Mouse (Mus musculus): Measurements from ENCODE around the gene Vsig2. TPM values are rescaled to one million over a fixed set of nuclear protein-coding genes. Genes with fewer than 3 reads are reported as not detected.

The Vsig2 gene
- polyA plus RNA-seq, 1 experiment: not detected

DNA sequence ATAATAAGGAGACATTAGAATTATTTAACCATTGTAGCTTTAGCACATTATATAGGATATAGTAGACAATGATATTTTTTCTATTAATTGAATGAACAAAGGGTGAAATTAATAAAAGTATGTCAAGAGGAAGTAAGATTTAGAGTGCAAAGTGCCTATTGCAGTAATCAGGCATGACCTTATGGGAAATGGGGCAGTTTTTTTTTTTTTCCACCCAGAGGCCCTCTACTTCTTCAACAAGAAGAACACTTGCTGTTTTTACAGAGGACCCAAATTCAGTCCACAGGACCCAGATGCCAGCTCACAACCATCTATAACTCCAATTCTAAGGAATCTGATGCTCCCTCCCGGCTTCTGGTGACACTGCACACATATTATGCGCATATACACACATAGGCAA, 21.6 kb downstream of the Vsig2 start:
- no peaks in the 10 kb centered on the region for H3K4me1 ChIP-seq (ENCODE audit: control insufficient read depth, insufficient read depth, low read length)
- H3K27ac ChIP-seq (ENCODE audit: insufficient read depth, low read length): no peak overlapping the region
- TF ChIP-seq CTCF (IDR thresholded peaks at IDR 0.05; ENCODE audit: borderline replicate concordance, insufficient read depth, low read length) (no peak), POLR2A (IDR thresholded peaks at IDR 0.05; ENCODE audit: low read depth, low read length) (no peak)

DNA sequence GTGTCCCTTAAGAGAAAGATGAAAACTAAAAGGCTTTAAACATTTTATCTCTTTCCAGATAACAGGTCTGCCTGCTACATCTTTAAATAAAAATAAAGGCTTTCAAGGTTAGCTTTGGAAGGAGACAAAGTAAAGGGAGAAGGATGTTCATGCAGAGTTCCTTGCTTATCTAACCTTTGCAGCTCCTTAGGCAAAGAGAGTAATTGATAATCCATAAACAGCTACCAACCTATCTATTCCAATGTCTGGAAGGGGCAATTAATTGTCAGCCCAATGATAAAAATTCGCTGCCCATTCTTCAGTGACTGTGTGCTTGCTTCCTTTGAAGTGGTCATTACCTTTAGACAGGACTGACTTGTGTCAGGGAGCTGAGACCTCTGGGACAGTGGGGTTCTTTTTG, 24.8 kb downstream of the Vsig2 start:
- no peak overlapping the region for H3K4me3 ChIP-seq (ENCODE audit: insufficient read depth, low read length)
- H3K27ac ChIP-seq (ENCODE audit: insufficient read depth, low read length): no peak overlapping the region
- no peaks in the 10 kb centered on the region for H3K4me1 ChIP-seq (ENCODE audit: control insufficient read depth, insufficient read depth, low read length)
- TF ChIP-seq POLR2A (IDR thresholded peaks at IDR 0.05; ENCODE audit: low read depth, low read length) (no peak), CTCF (IDR thresholded peaks at IDR 0.05; ENCODE audit: borderline replicate concordance, insufficient read depth, low read length) (no peak)

More for the DNA sequence above, 21.6 kb downstream of the Vsig2 start:
- H3K4me3 ChIP-seq (ENCODE audit: insufficient read depth, low read length): no peak overlapping the region

GRCm38 (mm10) chr9:37567019-37567418, 28.0 kb downstream of the Vsig2 start:
- H3K4me1 ChIP-seq (ENCODE audit: control insufficient read depth, insufficient read depth, low read length): no peaks in the 10 kb centered on the region
- TF ChIP-seq CTCF (IDR thresholded peaks at IDR 0.05; ENCODE audit: borderline replicate concordance, insufficient read depth, low read length) (no peak), POLR2A (IDR thresholded peaks at IDR 0.05; ENCODE audit: low read depth, low read length) (no peak)
- no peak overlapping the region for H3K4me3 ChIP-seq (ENCODE audit: insufficient read depth, low read length)
- H3K27ac ChIP-seq (ENCODE audit: insufficient read depth, low read length): no peak overlapping the region

DNA sequence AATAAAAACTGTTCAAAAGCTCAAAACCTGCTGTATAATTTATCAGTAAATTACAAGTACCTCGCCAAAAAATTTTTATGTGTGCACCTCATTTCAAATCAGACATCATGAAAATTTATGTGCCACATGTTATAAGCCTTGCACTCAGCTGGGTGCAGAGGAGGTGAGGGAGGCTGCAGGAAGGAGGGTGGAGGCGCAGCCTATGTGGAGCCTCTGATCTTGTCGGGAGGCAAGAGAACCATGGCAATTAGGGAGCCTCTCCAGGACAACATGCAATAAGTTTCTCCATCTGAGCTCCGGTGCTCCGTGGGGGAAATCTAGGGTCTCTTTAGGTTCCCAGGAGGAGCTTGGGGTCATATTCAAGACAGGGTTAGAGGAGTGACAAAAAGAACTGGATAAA, 28.4 kb downstream of the Vsig2 start:
- H3K4me1 ChIP-seq (ENCODE audit: control insufficient read depth, insufficient read depth, low read length): no peaks in the 10 kb centered on the region
- no peak overlapping the region for H3K4me3 ChIP-seq (ENCODE audit: insufficient read depth, low read length)
- TF ChIP-seq CTCF (IDR thresholded peaks at IDR 0.05; ENCODE audit: borderline replicate concordance, insufficient read depth, low read length) (no peak), POLR2A (IDR thresholded peaks at IDR 0.05; ENCODE audit: low read depth, low read length) (no peak)
- no peak overlapping the region for H3K27ac ChIP-seq (ENCODE audit: insufficient read depth, low read length)

GRCm38 (mm10) chr9:37567892-37568604, 29.0 kb downstream of the Vsig2 start:
- H3K27ac ChIP-seq (ENCODE audit: insufficient read depth, low read length): no peak overlapping the region

DNA sequence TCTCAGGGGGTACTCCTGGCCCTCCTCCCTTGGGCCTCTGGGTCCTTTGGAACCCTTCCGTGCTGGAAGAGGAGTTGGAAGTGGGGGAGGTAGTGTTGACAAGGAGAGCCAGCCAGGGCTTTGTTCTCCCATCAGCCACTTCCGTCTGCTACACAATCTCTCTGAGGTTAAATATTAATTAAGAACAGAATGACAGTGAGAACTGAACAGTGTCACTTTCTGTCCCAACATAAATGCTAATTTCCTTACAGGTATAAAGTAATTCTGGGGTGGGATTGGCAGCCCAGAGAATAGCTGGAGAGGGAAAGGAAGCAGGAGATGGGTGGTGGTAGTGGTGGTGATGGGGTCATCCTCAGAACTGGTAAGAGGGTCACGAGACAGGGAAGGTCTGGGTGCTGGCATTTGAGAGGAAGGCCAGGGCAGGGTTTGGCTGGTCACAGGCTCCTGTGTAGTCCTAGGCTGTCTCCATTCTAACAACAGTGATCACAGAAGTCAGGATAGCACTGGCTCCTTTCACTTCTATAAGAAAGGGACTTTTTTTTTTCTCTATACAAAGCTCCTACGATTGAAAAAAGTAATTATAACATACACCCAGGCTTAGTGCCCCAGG, 29.7 kb downstream of the Vsig2 start:
- Histone ChIP-seq H3K4me1 (ENCODE audit: control insufficient read depth, insufficient read depth, low read length) (no peaks in the 10 kb centered on the region), H3K27ac (ENCODE audit: insufficient read depth, low read length) (no peak overlapping the region), H3K4me3 (ENCODE audit: insufficient read depth, low read length) (no peak overlapping the region)
- TF ChIP-seq CTCF (IDR thresholded peaks at IDR 0.05; ENCODE audit: borderline replicate concordance, insufficient read depth, low read length) (no peak), POLR2A (IDR thresholded peaks at IDR 0.05; ENCODE audit: low read depth, low read length) (no peak)

More at GRCm38 (mm10) chr9:37567892-37568604, 29.0 kb downstream of the Vsig2 start:
- Histone ChIP-seq H3K4me3 (ENCODE audit: insufficient read depth, low read length) (no peak overlapping the region), H3K4me1 (ENCODE audit: control insufficient read depth, insufficient read depth, low read length) (no peaks in the 10 kb centered on the region)
- no peak for TF ChIP-seq CTCF (IDR thresholded peaks at IDR 0.05; ENCODE audit: borderline replicate concordance, insufficient read depth, low read length)
- no peak for TF ChIP-seq POLR2A (IDR thresholded peaks at IDR 0.05; ENCODE audit: low read depth, low read length)

DNA sequence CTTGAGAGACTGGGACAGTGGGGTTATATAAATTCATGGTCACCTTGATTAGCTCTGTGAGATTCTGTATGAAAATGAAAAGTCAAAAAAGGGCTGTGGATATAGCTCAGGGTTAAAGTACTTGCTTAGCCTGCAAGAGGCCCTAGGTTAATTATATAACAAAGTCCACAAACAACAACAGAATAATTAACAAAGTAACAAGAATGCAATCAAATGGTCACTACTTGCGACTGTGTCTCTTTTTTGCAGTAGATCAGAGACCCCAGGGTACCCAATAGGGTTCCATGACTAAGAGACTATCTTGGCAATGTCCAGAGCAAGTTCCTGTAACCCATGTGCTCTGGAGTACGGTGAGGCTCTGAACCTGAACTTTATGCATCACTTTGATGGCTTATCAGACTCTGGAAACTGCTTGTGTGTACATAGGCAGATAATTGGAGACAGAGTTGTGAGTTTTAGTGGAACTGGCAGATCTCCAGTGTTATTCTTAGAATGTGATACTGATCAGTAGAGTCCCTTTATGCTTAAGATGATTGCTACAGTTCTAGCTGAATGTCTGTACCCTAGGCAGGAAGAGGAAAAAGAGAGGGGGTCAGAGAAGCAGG, 30.3 kb downstream of the Vsig2 start:
- Histone ChIP-seq H3K27ac (ENCODE audit: insufficient read depth, low read length) (no peak overlapping the region), H3K4me3 (ENCODE audit: insufficient read depth, low read length) (no peak overlapping the region), H3K4me1 (ENCODE audit: control insufficient read depth, insufficient read depth, low read length) (no peaks in the 10 kb centered on the region)
- TF ChIP-seq CTCF (IDR thresholded peaks at IDR 0.05; ENCODE audit: borderline replicate concordance, insufficient read depth, low read length) (no peak), POLR2A (IDR thresholded peaks at IDR 0.05; ENCODE audit: low read depth, low read length) (no peak)

- no peaks in the 10 kb centered on the region; the same call in 1 of the 2 replicates for H3K4me1 ChIP-seq (ENCODE audit: control insufficient read depth, insufficient read depth, low read length)
- TF ChIP-seq CTCF (IDR thresholded peaks at IDR 0.05; ENCODE audit: borderline replicate concordance, insufficient read depth, low read length): no peak
- no peak for TF ChIP-seq POLR2A (IDR thresholded peaks at IDR 0.05; ENCODE audit: low read depth, low read length)
- no peak overlapping the region for H3K4me3 ChIP-seq (ENCODE audit: insufficient read depth, low read length)
- H3K27ac ChIP-seq (ENCODE audit: insufficient read depth, low read length): no peak overlapping the region
Measured at GRCm38 (mm10) chr9:37572204-37572876, 33.3 kb downstream of the Vsig2 start.

DNA sequence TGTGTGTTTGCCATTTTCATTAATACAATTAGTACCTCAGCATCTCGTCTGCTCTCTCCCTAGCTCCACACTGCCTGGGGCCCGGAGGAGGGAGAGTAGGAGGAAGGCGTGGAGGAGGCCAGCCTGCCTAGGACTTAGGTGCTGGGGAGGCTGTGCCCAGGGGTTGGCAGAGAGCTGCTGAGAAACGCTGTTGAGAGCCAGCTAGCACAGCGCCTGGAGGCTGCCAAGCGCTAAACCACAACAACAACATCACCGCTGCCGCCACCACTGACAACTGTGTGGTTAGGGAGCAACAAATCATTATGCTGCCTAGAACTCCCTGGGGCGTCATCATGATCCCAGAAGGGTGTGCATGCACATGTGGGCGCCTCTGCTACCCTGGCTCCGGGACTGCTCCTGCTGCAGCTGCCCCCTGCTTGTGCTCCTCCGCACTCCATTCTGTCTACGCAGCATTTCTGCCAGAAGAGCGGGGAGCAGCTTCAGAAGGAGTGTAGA, 37.4 kb downstream of the Vsig2 start:
- Histone ChIP-seq H3K27ac (ENCODE audit: insufficient read depth, low read length) (no peak overlapping the region), H3K4me1 (ENCODE audit: control insufficient read depth, insufficient read depth, low read length) (no peaks in the 10 kb centered on the region; the same call in 1 of the 2 replicates), H3K4me3 (ENCODE audit: insufficient read depth, low read length) (no peak overlapping the region)
- TF ChIP-seq CTCF (IDR thresholded peaks at IDR 0.05; ENCODE audit: borderline replicate concordance, insufficient read depth, low read length) (no peak), POLR2A (IDR thresholded peaks at IDR 0.05; ENCODE audit: low read depth, low read length) (no peak)

Data from embryonic fibroblast, embryonic 13.5 days (primary cell).